Mouse (Mus musculus) liver, embryonic 13.5 days (tissue): ENCODE data around the gene Pimreg. TPM values are rescaled to one million over a fixed set of nuclear protein-coding genes. Genes with fewer than 3 reads are reported as not detected.

Source experiments
- ATAC-seq: fragments of 200-750 bp; cut with Nextera tagmentation; 2 replicates; pipeline ENCODE4 v1.8.0; 2017; ENCODE audit warnings: low read depth, mild to moderate bottlenecking, moderate number of reproducible peaks, moderate library complexity
- DNase-seq: peaks from one replicate; pipeline ENCODE4 v3.0.0; 2022
- H3K27ac ChIP-seq: fragments of 300-500 bp; sonication (generic); 2 replicates; pipeline ENCODE4 v1.5.1; 2015; ENCODE audit warnings: moderate library complexity, mild to moderate bottlenecking, inconsistent platforms
- H3K27me3 ChIP-seq: fragments of 300-500 bp; sonication (generic); 2 replicates; pipeline ENCODE4 v1.6.1; 2015; ENCODE audit warnings: mild to moderate bottlenecking, inconsistent platforms
- H3K36me3 ChIP-seq: fragments of 300-500 bp; sonication (generic); 2 replicates; pipeline ENCODE4 v1.6.1; 2015; ENCODE audit warnings: mild to moderate bottlenecking, inconsistent platforms
- H3K4me1 ChIP-seq: fragments of 300-500 bp; sonication (generic); replicated peaks from 2 replicates; pipeline ENCODE4 v1.6.1; 2015; ENCODE audit warnings: inconsistent platforms
- H3K4me2 ChIP-seq: fragments of 300-500 bp; sonication (generic); 2 replicates; pipeline ENCODE4 v1.6.1; 2015; ENCODE audit warnings: inconsistent platforms, mild to moderate bottlenecking, moderate library complexity
- H3K4me3 ChIP-seq: fragments of 300-500 bp; sonication (generic); replicated peaks from 2 replicates; pipeline ENCODE4 v1.5.1; 2015; ENCODE audit warnings: mild to moderate bottlenecking, inconsistent platforms
- H3K9ac ChIP-seq: fragments of 300-500 bp; sonication (generic); 2 replicates; pipeline ENCODE4 v1.6.1; 2015; ENCODE audit warnings: mild to moderate bottlenecking, inconsistent platforms
- H3K9me3 ChIP-seq: fragments of 300-500 bp; sonication (generic); replicated peaks from 2 replicates; pipeline ENCODE4 v1.6.1; 2016; ENCODE audit warnings: inconsistent platforms
- WGBS: fragments of 180-500 bp; shearing (Covaris S2); methylation state at CpG from one replicate; pipeline ENCODE4 v1.1.7; 2015; ENCODE audit not compliant: insufficient replicate concordance; 5-methylcytosine and 5-hydroxymethylcytosine counted together
- polyA plus RNA-seq: library from polyadenylated mRNA; unstranded; fragments of >200 nt; fragmentation: Nextera tagmentation; extraction: Ambion mirVana; gene quantifications from 2 replicates; pipeline ENCODE4 v1.2.1, GENCODE M21; 2015

Gene Pimreg
- polyA plus RNA-seq, 1 experiment from 2014 or later: 27.7 TPM

- Histone ChIP-seq H3K9ac (no peak overlapping the region), H3K9me3 (no peaks in the 10 kb centered on the region), H3K4me3 (no peak overlapping the region), H3K4me2 (no peak overlapping the region), H3K4me1 (peaks cover 5% of the 10 kb centered on the region; the same call in 1 of the 2 replicates), H3K27ac (no peak overlapping the region), H3K36me3 (no peaks in the 10 kb centered on the region), H3K27me3 (no peaks in the 10 kb centered on the region)
- DNase-seq (no peak), ATAC-seq (no peak)
- WGBS: 61% methylated on average over 7 of the region's 7 CpGs
Measured at GRCm38 (mm10) chr11:72094442-72094841, 52.6 kb downstream of the Pimreg start.

GRCm38 (mm10) chr11:72095994-72096393 lies 54.2 kb downstream of the Pimreg start:
- H3K9me3 ChIP-seq: no peaks in the 10 kb centered on the region
- peaks cover 5% of the 10 kb centered on the region; the same call in 1 of the 2 replicates for H3K4me1 ChIP-seq
- no peak overlapping the region for H3K4me2 ChIP-seq
- H3K27ac ChIP-seq: no peak overlapping the region
- WGBS: 48% methylated on average over 3 of the region's 3 CpGs
- no peaks in the 10 kb centered on the region for H3K27me3 ChIP-seq
- no peak overlapping the region for H3K9ac ChIP-seq
- no peak overlapping the region for H3K4me3 ChIP-seq
- no peak for DNase-seq
- no peak for ATAC-seq
- H3K36me3 ChIP-seq: no peaks in the 10 kb centered on the region

Other genes with a start within 250 kb of the Pimreg start
- gene Aipl1, start 4.5 kb upstream of the Pimreg start, polyA plus RNA-seq: 0.21 and 0.28 TPM in 2 replicates
- 0.06 and 0.14 TPM in 2 replicates for gene Pitpnm3, start 93.7 kb downstream of the Pimreg start, polyA plus RNA-seq
- gene Gm43951, start 164.8 kb downstream of the Pimreg start, polyA plus RNA-seq: not detected in 2 replicates
- gene 4933427D14Rik, start 165.4 kb downstream of the Pimreg start, polyA plus RNA-seq: 4.4 and 4.9 TPM in 2 replicates
- gene Txndc17, start 165.5 kb downstream of the Pimreg start, polyA plus RNA-seq: 94.7 and 97.9 TPM in 2 replicates
- gene Med31, start 173.6 kb downstream of the Pimreg start, polyA plus RNA-seq: 15.1 and 16.8 TPM in 2 replicates
- gene Slc13a5, start 225.2 kb downstream of the Pimreg start, polyA plus RNA-seq: not detected in 2 replicates